Mouse (Mus musculus) forebrain, embryonic 10.5 days (tissue): Measurements from ENCODE around the gene Bcl9. TPM values are rescaled to one million over a fixed set of nuclear protein-coding genes. Genes with fewer than 3 reads are reported as not detected.

Experiments used
- DNase-seq: peaks from one replicate; pipeline ENCODE4 v3.0.0-alpha.2; 2017; ENCODE audit warnings: low spot score; ENCODE audit errors: extremely low spot score
- H3K27ac ChIP-seq: fragments of 300-500 bp; sonication (generic); 2 replicates; pipeline ENCODE4 v1.5.1; 2016; ENCODE audit warnings: mild to moderate bottlenecking
- H3K27me3 ChIP-seq: fragments of 300-500 bp; sonication (generic); 2 replicates; pipeline ENCODE4 v1.6.1; 2016; ENCODE audit warnings: mild to moderate bottlenecking; ENCODE audit not compliant: poor library complexity, severe bottlenecking
- H3K36me3 ChIP-seq: fragments of 300-500 bp; sonication (generic); replicated peaks from 2 replicates; pipeline ENCODE4 v1.6.1; 2016; ENCODE audit warnings: mild to moderate bottlenecking, moderate library complexity
- H3K4me1 ChIP-seq: fragments of 300-500 bp; sonication (generic); 2 replicates; pipeline ENCODE4 v1.6.1; 2016
- H3K4me3 ChIP-seq: fragments of 300-500 bp; sonication (generic); 2 replicates; pipeline ENCODE4 v1.5.1; 2016; ENCODE audit warnings: mild to moderate bottlenecking, moderate library complexity
- H3K9me3 ChIP-seq: fragments of 300-500 bp; sonication (generic); 2 replicates; pipeline ENCODE4 v1.6.1; 2016; ENCODE audit warnings: mild to moderate bottlenecking, moderate library complexity
- WGBS: fragments of 180-500 bp; shearing (Covaris S2); methylation state at CpG from one replicate; pipeline ENCODE4 v1.1.7; 2016; 5-methylcytosine and 5-hydroxymethylcytosine counted together
- polyA plus RNA-seq: library from polyadenylated mRNA; unstranded; fragments of >200 nt; fragmentation: Nextera tagmentation; extraction: Ambion mirVana; gene quantifications from 2 replicates; pipeline ENCODE4 v1.2.1, GENCODE M21; 2016

The Bcl9 gene
- polyA plus RNA-seq: 51.4 and 52.7 TPM in 2 replicates

- peak; percentile 93 for DNase-seq
- Histone ChIP-seq H3K4me3 (peak within 1 kb of the TSS; percentile 82), H3K4me1 (peaks cover 54% of the 10 kb centered on the region), H3K36me3 (0 out of 2 replicates have a peak, but pooled peaks cover 7% of the 10 kb centered on the region), H3K27me3 (no peaks in the 10 kb centered on the region), H3K9me3 (peaks cover 4% of the 10 kb centered on the region; the same call in 1 of the 2 replicates), H3K27ac (peak within 1 kb of the TSS; percentile 98)
- WGBS: under 1% methylated on average over 21 of the region's 21 CpGs
Observed at GRCm38 (mm10) chr3:97297553-97298432, at the start of gene Bcl9. Bcl9 (minus strand) TSS chr3:97297917.

- Histone ChIP-seq H3K4me1 (peaks cover 32% of the 10 kb centered on the region), H3K36me3 (no peaks in the 10 kb centered on the region), H3K27ac (no peak overlapping the region), H3K9me3 (no peaks in the 10 kb centered on the region), H3K27me3 (no peaks in the 10 kb centered on the region), H3K4me3 (no peak overlapping the region)
- no peak for DNase-seq
- WGBS: 77% methylated on average over 5 of the region's 5 CpGs
Observed at GRCm38 (mm10) chr3:97339193-97339576, 41.5 kb upstream of the Bcl9 start.

GRCm38 (mm10) chr3:97338522-97339192, 40.9 kb upstream of the Bcl9 start:
- Histone ChIP-seq H3K9me3 (no peaks in the 10 kb centered on the region), H3K4me1 (peaks cover 32% of the 10 kb centered on the region), H3K36me3 (no peaks in the 10 kb centered on the region), H3K27ac (no peak overlapping the region), H3K4me3 (no peak overlapping the region), H3K27me3 (no peaks in the 10 kb centered on the region)
- peak; percentile 91 for DNase-seq
- 32% methylated on average over 13 of the region's 13 CpGs for WGBS

- no peak overlapping the region for H3K4me3 ChIP-seq
- H3K4me1 ChIP-seq: peaks cover 32% of the 10 kb centered on the region
- DNase-seq: no peak
- 55% methylated on average over 11 of the region's 11 CpGs for WGBS
- no peaks in the 10 kb centered on the region for H3K9me3 ChIP-seq
- H3K27ac ChIP-seq: no peak overlapping the region
- H3K27me3 ChIP-seq: no peaks in the 10 kb centered on the region
- no peaks in the 10 kb centered on the region for H3K36me3 ChIP-seq
Observed at GRCm38 (mm10) chr3:97337306-97337705, 39.6 kb upstream of the Bcl9 start.

GRCm38 (mm10) chr3:97336331-97336730, 38.6 kb upstream of the Bcl9 start:
- H3K4me3 ChIP-seq: no peak overlapping the region
- no peaks in the 10 kb centered on the region for H3K27me3 ChIP-seq
- H3K4me1 ChIP-seq: peaks cover 32% of the 10 kb centered on the region
- no peak overlapping the region for H3K27ac ChIP-seq
- WGBS: 80% methylated on average over 4 of the region's 4 CpGs
- DNase-seq: no peak
- no peaks in the 10 kb centered on the region for H3K36me3 ChIP-seq
- no peaks in the 10 kb centered on the region for H3K9me3 ChIP-seq

GRCm38 (mm10) chr3:97334618-97335017, 36.9 kb upstream of the Bcl9 start:
- no peaks in the 10 kb centered on the region for H3K27me3 ChIP-seq
- no peak for DNase-seq
- peaks cover 32% of the 10 kb centered on the region for H3K4me1 ChIP-seq
- H3K9me3 ChIP-seq: no peaks in the 10 kb centered on the region
- WGBS: 67% methylated on average over 9 of the region's 9 CpGs
- H3K27ac ChIP-seq: no peak overlapping the region
- H3K4me3 ChIP-seq: no peak overlapping the region
- no peaks in the 10 kb centered on the region for H3K36me3 ChIP-seq

- no peaks in the 10 kb centered on the region for H3K9me3 ChIP-seq
- 88% methylated on average over 12 of the region's 12 CpGs for WGBS
- no peak overlapping the region for H3K4me3 ChIP-seq
- H3K36me3 ChIP-seq: no peaks in the 10 kb centered on the region
- no peaks in the 10 kb centered on the region for H3K27me3 ChIP-seq
- DNase-seq: no peak
- H3K4me1 ChIP-seq: peaks cover 17% of the 10 kb centered on the region
- no peak overlapping the region for H3K27ac ChIP-seq
Observed at GRCm38 (mm10) chr3:97332172-97332571, 34.5 kb upstream of the Bcl9 start.

- no peak for DNase-seq
- Histone ChIP-seq H3K4me3 (no peak overlapping the region), H3K4me1 (peaks cover 21% of the 10 kb centered on the region), H3K9me3 (no peaks in the 10 kb centered on the region), H3K36me3 (no peaks in the 10 kb centered on the region), H3K27ac (no peak overlapping the region), H3K27me3 (no peaks in the 10 kb centered on the region; the same call in none of the 2 replicates)
- 86% methylated on average over 2 of the region's 2 CpGs for WGBS
Observed at GRCm38 (mm10) chr3:97327809-97328208, 30.1 kb upstream of the Bcl9 start.

- Histone ChIP-seq H3K27ac (no peak overlapping the region), H3K4me3 (no peak overlapping the region), H3K9me3 (no peaks in the 10 kb centered on the region), H3K4me1 (peaks cover 21% of the 10 kb centered on the region), H3K36me3 (no peaks in the 10 kb centered on the region), H3K27me3 (no peaks in the 10 kb centered on the region; the same call in none of the 2 replicates)
- 100% methylated on average over 1 of the region's 1 CpGs for WGBS
- no peak for DNase-seq
Observed at GRCm38 (mm10) chr3:97327356-97327755, 29.6 kb upstream of the Bcl9 start.

- no peak overlapping the region for H3K4me3 ChIP-seq
- no peaks in the 10 kb centered on the region for H3K36me3 ChIP-seq
- DNase-seq: no peak
- peaks cover 21% of the 10 kb centered on the region for H3K4me1 ChIP-seq
- no peaks in the 10 kb centered on the region; the same call in none of the 2 replicates for H3K27me3 ChIP-seq
- no peak overlapping the region for H3K27ac ChIP-seq
- no peaks in the 10 kb centered on the region for H3K9me3 ChIP-seq
- WGBS: 71% methylated on average over 15 of the region's 15 CpGs
Observed at GRCm38 (mm10) chr3:97325621-97326345, 28.1 kb upstream of the Bcl9 start.

GRCm38 (mm10) chr3:97324046-97324445, 26.3 kb upstream of the Bcl9 start:
- DNase-seq: no peak
- H3K4me3 ChIP-seq: no peak overlapping the region
- H3K9me3 ChIP-seq: no peaks in the 10 kb centered on the region
- no peaks in the 10 kb centered on the region for H3K36me3 ChIP-seq
- 58% methylated on average over 17 of the region's 17 CpGs for WGBS
- H3K27ac ChIP-seq: no peak overlapping the region
- no peaks in the 10 kb centered on the region; the same call in none of the 2 replicates for H3K27me3 ChIP-seq
- H3K4me1 ChIP-seq: peaks cover 25% of the 10 kb centered on the region

- Histone ChIP-seq H3K36me3 (no peaks in the 10 kb centered on the region), H3K9me3 (no peaks in the 10 kb centered on the region), H3K27ac (no peak overlapping the region), H3K4me3 (no peak overlapping the region), H3K27me3 (no peaks in the 10 kb centered on the region), H3K4me1 (peaks cover 20% of the 10 kb centered on the region)
- DNase-seq: no peak
- WGBS: 82% methylated on average over 3 of the region's 3 CpGs
Observed at GRCm38 (mm10) chr3:97317302-97317701, 19.6 kb upstream of the Bcl9 start.
